Mouse (Mus musculus) gastrocnemius, postnatal 4 days (tissue): Measurements from ENCODE around the gene Evc2. TPM values are rescaled to one million over a fixed set of nuclear protein-coding genes. Genes with fewer than 3 reads are reported as not detected.

ENCODE experiments used
- DNase-seq, 2 experiments: peaks; one replicate each; pipeline ENCODE4 v3.0.0; 2021 to 2022; ENCODE audit warnings: low spot score in 2 of 2, mixed read lengths in 2 of 2
- total RNA-seq, 2 experiments: library from RNA; stranded (reverse); gene quantifications; 2 replicates each; pipeline ENCODE4 v1.2.3; 2021

Evc2 gene
- total RNA-seq, 2 experiments from 2014 or later: 17.4 to 17.9 TPM

GRCm38 (mm10) chr5:37471584-37471983 lies 133.3 kb downstream of the Evc2 start:
- DNase-seq: no peak

- DNase-seq: no peak
These were observed 133.8 kb downstream of the Evc2 start for GRCm38 (mm10) chr5:37472025-37472608.

Other genes starting within 250 kb of the Evc2 start
- gene Crmp1, start 96.6 kb upstream of the Evc2 start, total RNA-seq: 1 to 10 TPM; 3.0 to 4.1 TPM
- 10 to 100 TPM; 31.5 to 31.7 TPM for gene Evc, start 1.6 kb upstream of the Evc2 start, total RNA-seq